Mouse (Mus musculus): ENCODE measurements around the gene Setdb1. TPM values are rescaled to one million over a fixed set of nuclear protein-coding genes. Genes with fewer than 3 reads are reported as not detected.
A peak's percentile ranks its signal among the peaks of the same experiment; 100 is the strongest.

The Setdb1 gene
- polyA plus RNA-seq, 2 experiments, result 13.4 to 14.1 TPM

- H3K4me1 ChIP-seq (replicated peaks; ENCODE audit: control insufficient read depth in 2 of 2, insufficient read depth in 2 of 2, low read length in 1 of 2), result no peaks in the 10 kb centered on the region
- ATAC-seq (ENCODE audit: insufficient read depth), result no peak
- no peaks in the 10 kb centered on the region for H3K9me3 ChIP-seq (ENCODE audit: control insufficient read depth, low read length)
- 71% methylated on average over 1 of the region's 1 CpGs for WGBS (ENCODE audit: insufficient replicate concordance)
- peaks cover 48% of the 10 kb centered on the region for H3K36me3 ChIP-seq (replicated peaks; ENCODE audit: control insufficient read depth, insufficient read depth, low read depth)
- H3K4me3 ChIP-seq (ENCODE audit: insufficient read depth in 1 of 2, low read depth in 2 of 2, low read length in 2 of 2), result no peak overlapping the region
- H3K4me2 ChIP-seq (ENCODE audit: low read depth), result no peak overlapping the region
- TF ChIP-seq CTCF (IDR thresholded peaks at IDR 0.05; ENCODE audit: low read depth), result no peak
- TF ChIP-seq EP300 (IDR thresholded peaks at IDR 0.05; ENCODE audit: low read depth), result no peak
- H3K9ac ChIP-seq (replicated peaks), result no peak overlapping the region
- DNase-seq (ENCODE audit: low read depth in 3 of 3, low spot score in 3 of 3), result no peak
- H3K27me3 ChIP-seq (ENCODE audit: control insufficient read depth, insufficient read depth, low read length), result no peaks in the 10 kb centered on the region
- no peak overlapping the region for H3K27ac ChIP-seq
These were observed 28.1 kb downstream of the Setdb1 start for GRCm38 (mm10) chr3:95328803-95329404.

GRCm38 (mm10) chr3:95324454-95325144 lies 32.4 kb downstream of the Setdb1 start:
- ATAC-seq (ENCODE audit: insufficient read depth) (no peak), DNase-seq (ENCODE audit: low read depth in 3 of 3, low spot score in 3 of 3) (no peak)

GRCm38 (mm10) chr3:95323429-95323828 lies 33.6 kb downstream of the Setdb1 start:
- H3K36me3 ChIP-seq (replicated peaks; ENCODE audit: control insufficient read depth, insufficient read depth, low read depth), result peaks cover 74% of the 10 kb centered on the region
- H3K4me1 ChIP-seq (replicated peaks; ENCODE audit: control insufficient read depth in 2 of 2, insufficient read depth in 2 of 2, low read length in 1 of 2), result peaks cover 0 to 8% of the 10 kb centered on the region in 2 experiments; a peak in 2 of 4 replicates
- TF ChIP-seq EP300 (IDR thresholded peaks at IDR 0.05; ENCODE audit: low read depth), result no peak
- no peak for TF ChIP-seq CTCF (IDR thresholded peaks at IDR 0.05; ENCODE audit: low read depth)
- no peak overlapping the region for H3K4me3 ChIP-seq (ENCODE audit: insufficient read depth in 1 of 2, low read depth in 2 of 2, low read length in 2 of 2)
- DNase-seq (ENCODE audit: low read depth in 3 of 3, low spot score in 3 of 3), result no peak
- ATAC-seq (ENCODE audit: insufficient read depth), result no peak
- H3K27me3 ChIP-seq (ENCODE audit: control insufficient read depth, insufficient read depth, low read length), result no peaks in the 10 kb centered on the region
- no peak overlapping the region for H3K9ac ChIP-seq (replicated peaks)
- no peak overlapping the region for H3K27ac ChIP-seq
- no peaks in the 10 kb centered on the region for H3K9me3 ChIP-seq (ENCODE audit: control insufficient read depth, low read length)
- WGBS (ENCODE audit: insufficient replicate concordance), result 62% methylated on average over 3 of the region's 3 CpGs
- H3K4me2 ChIP-seq (ENCODE audit: low read depth), result no peak overlapping the region

More at GRCm38 (mm10) chr3:95324454-95325144, 32.4 kb downstream of the Setdb1 start:
- TF ChIP-seq EP300 (IDR thresholded peaks at IDR 0.05; ENCODE audit: low read depth) (no peak), CTCF (IDR thresholded peaks at IDR 0.05; ENCODE audit: low read depth) (peak; percentile 33)
- Histone ChIP-seq H3K9ac (replicated peaks) (no peak overlapping the region), H3K27ac (no peak overlapping the region), H3K4me1 (replicated peaks; ENCODE audit: control insufficient read depth in 2 of 2, insufficient read depth in 2 of 2, low read length in 1 of 2) (peaks cover 0 to 3% of the 10 kb centered on the region in 2 experiments; a peak in 1 of 4 replicates), H3K4me3 (ENCODE audit: insufficient read depth in 1 of 2, low read depth in 2 of 2, low read length in 2 of 2) (no peak overlapping the region), H3K36me3 (replicated peaks; ENCODE audit: control insufficient read depth, insufficient read depth, low read depth) (peaks cover 73% of the 10 kb centered on the region), H3K4me2 (ENCODE audit: low read depth) (no peak overlapping the region), H3K9me3 (ENCODE audit: control insufficient read depth, low read length) (no peaks in the 10 kb centered on the region), H3K27me3 (ENCODE audit: control insufficient read depth, insufficient read depth, low read length) (no peaks in the 10 kb centered on the region)
- 83% methylated on average over 6 of the region's 6 CpGs for WGBS (ENCODE audit: insufficient replicate concordance)

- peak overlapping the region; percentile 44 for H3K4me2 ChIP-seq (ENCODE audit: low read depth)
- no peak for DNase-seq (ENCODE audit: low read depth in 3 of 3, low spot score in 3 of 3)
- TF ChIP-seq CTCF (IDR thresholded peaks at IDR 0.05; ENCODE audit: low read depth) (no peak), EP300 (IDR thresholded peaks at IDR 0.05; ENCODE audit: low read depth) (no peak)
These were observed 37.0 kb downstream of the Setdb1 start for GRCm38 (mm10) chr3:95319701-95320625.

More at GRCm38 (mm10) chr3:95319701-95320625, 37.0 kb downstream of the Setdb1 start:
- no peaks in the 10 kb centered on the region for H3K9me3 ChIP-seq (ENCODE audit: control insufficient read depth, low read length)
- H3K36me3 ChIP-seq (replicated peaks; ENCODE audit: control insufficient read depth, insufficient read depth, low read depth), result peaks cover 52% of the 10 kb centered on the region
- H3K27me3 ChIP-seq (ENCODE audit: control insufficient read depth, insufficient read depth, low read length), result no peaks in the 10 kb centered on the region
- H3K4me1 ChIP-seq (replicated peaks; ENCODE audit: control insufficient read depth in 2 of 2, insufficient read depth in 2 of 2, low read length in 1 of 2), result peaks cover 14 to 26% of the 10 kb centered on the region in 2 experiments
- 66% methylated on average over 12 of the region's 12 CpGs for whole genome bisulfite sequencing (ENCODE audit: insufficient replicate concordance)
- no peak overlapping the region for H3K9ac ChIP-seq (replicated peaks)
- H3K27ac ChIP-seq, result no peak overlapping the region
- no peak for ATAC-seq (ENCODE audit: insufficient read depth)
- H3K4me3 ChIP-seq (ENCODE audit: insufficient read depth in 1 of 2, low read depth in 2 of 2, low read length in 2 of 2), result no peak overlapping the region

Measured in liver, embryonic 14.5 days (tissue).